Mouse (Mus musculus) brain, embryonic 14.5 days (tissue): ENCODE results near the gene Frmd6.

Experiments
- CTCF ChIP-seq: fragments of 200-500 bp; IDR thresholded peaks from 2 replicates; pipeline ENCODE4 v1.5.1; 2012; ENCODE audit warnings: inconsistent platforms, mild to moderate bottlenecking, moderate library complexity, borderline replicate concordance; ENCODE audit not compliant: insufficient read depth, insufficient read length; ENCODE audit errors: extremely low read depth
- POLR2A ChIP-seq: fragments of 200-500 bp; IDR thresholded peaks from 2 replicates; pipeline ENCODE4 v1.6.1; 2012; ENCODE audit warnings: mild to moderate bottlenecking, inconsistent platforms, borderline replicate concordance; ENCODE audit not compliant: poor library complexity, insufficient read depth, insufficient read length, severe bottlenecking; ENCODE audit errors: extremely low read depth

- TF ChIP-seq CTCF: no peak
- no peak for TF ChIP-seq POLR2A
These were observed 20.1 kb downstream of the Frmd6 start for GRCm38 (mm10) chr12:70845371-70845770.
